Mouse (Mus musculus): Measurements from ENCODE around the gene Cela2a.

GRCm38 (mm10) chr4:141830381-141830780, 4.4 kb upstream of the Cela2a start:
- TF ChIP-seq CTCF (IDR thresholded peaks at IDR 0.05; ENCODE audit: low read depth) (no peak), EP300 (IDR thresholded peaks at IDR 0.05; ENCODE audit: low read depth) (no peak)

Measured in liver, postnatal 0 days (tissue).